Mouse (Mus musculus) stomach, embryonic 14.5 days (tissue): ENCODE results near the gene Ulk1. TPM values are rescaled to one million over a fixed set of nuclear protein-coding genes. Genes with fewer than 3 reads are reported as not detected.

Source experiments
- ATAC-seq: fragments of 200-750 bp; cut with Nextera tagmentation; 2 replicates; pipeline ENCODE4 v1.8.0; 2017; ENCODE audit warnings: low read depth, moderate TSS enrichment; ENCODE audit not compliant: insufficient number of reproducible peaks, insufficient read depth, low FRiP score
- H3K27ac ChIP-seq: fragments of 300-500 bp; sonication (generic); 2 replicates; pipeline ENCODE4 v1.5.1; 2014; ENCODE audit warnings: mild to moderate bottlenecking, low read length, moderate library complexity, mixed read lengths
- H3K27me3 ChIP-seq: fragments of 300-500 bp; sonication (generic); 2 replicates; pipeline ENCODE4 v1.6.1; 2014; ENCODE audit warnings: low read length, control low read depth, mixed read lengths; ENCODE audit not compliant: control insufficient read depth, insufficient read depth
- H3K36me3 ChIP-seq: fragments of 300-500 bp; sonication (generic); 2 replicates; pipeline ENCODE4 v1.6.1; 2014; ENCODE audit warnings: mild to moderate bottlenecking, control low read depth, low read length, moderate library complexity, mixed read lengths; ENCODE audit not compliant: control insufficient read depth, insufficient read depth
- H3K4me1 ChIP-seq: fragments of 300-500 bp; sonication (generic); 2 replicates; pipeline ENCODE4 v1.6.1; 2014; ENCODE audit warnings: low read length, control low read depth, mixed read lengths; ENCODE audit not compliant: control insufficient read depth, insufficient read depth
- H3K4me2 ChIP-seq: fragments of 300-500 bp; sonication (generic); replicated peaks from 2 replicates; pipeline ENCODE4 v1.6.1; 2014; ENCODE audit warnings: low read depth, low read length, control low read depth
- H3K4me3 ChIP-seq: fragments of 300-500 bp; sonication (generic); 2 replicates; pipeline ENCODE4 v1.5.1; 2014; ENCODE audit warnings: low read depth, low read length, control low read depth
- H3K9ac ChIP-seq: fragments of 300-500 bp; sonication (generic); replicated peaks from 2 replicates; pipeline ENCODE4 v1.6.1; 2014; ENCODE audit warnings: low read depth, mild to moderate bottlenecking, control low read depth, low read length, moderate library complexity, mixed read lengths
- H3K9me3 ChIP-seq: fragments of 300-500 bp; sonication (generic); 2 replicates; pipeline ENCODE4 v1.6.1; 2016; ENCODE audit warnings: low read depth, low read length, control low read depth; ENCODE audit not compliant: control insufficient read depth
- WGBS: fragments of 180-500 bp; shearing (Covaris S2); extraction: QIAGEN DNeasy Blood & Tissue Kit; methylation state at CpG from one replicate; pipeline ENCODE4 v1.1.7; 2014; 5-methylcytosine and 5-hydroxymethylcytosine counted together
- polyA plus RNA-seq: library from polyadenylated mRNA; unstranded; fragments of >200 nt; fragmentation: Nextera tagmentation; extraction: Ambion mirVana; gene quantifications from 2 replicates; pipeline ENCODE4 v1.2.1, GENCODE M21; 2014

Ulk1 gene
- 27.7 and 28.4 TPM in 2 replicates for polyA plus RNA-seq

DNA sequence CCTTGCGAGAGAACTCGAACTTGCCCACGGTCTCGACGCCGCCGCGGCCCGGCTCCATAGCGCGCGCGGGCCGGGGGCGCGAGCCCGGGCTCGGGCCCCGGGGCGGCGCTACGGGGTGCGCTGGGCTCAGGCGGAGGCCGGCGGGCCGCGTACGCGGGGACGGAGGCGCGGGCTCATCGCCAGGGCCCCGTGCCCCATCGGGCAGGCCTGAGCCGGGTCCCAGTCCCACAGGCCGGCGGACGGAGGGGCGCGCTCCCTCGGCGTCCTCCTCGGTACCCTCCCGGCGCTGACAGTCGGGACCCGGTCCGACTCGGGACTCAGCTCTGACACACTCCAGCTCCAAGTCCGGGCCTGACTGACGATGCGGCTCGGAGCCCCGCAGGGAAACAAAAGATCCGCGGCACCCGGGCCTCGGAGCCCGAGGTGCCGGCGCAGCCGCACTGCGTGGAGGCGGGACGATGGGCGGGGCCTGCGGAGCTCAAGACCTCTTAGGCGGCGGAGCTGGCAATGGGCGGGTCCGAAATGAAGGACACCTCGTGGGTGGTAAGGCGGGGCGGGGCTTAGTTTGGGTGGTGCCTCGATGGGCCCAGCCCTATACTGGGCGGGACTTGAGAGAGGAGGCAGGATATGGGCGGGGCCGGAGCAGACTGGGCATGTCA, at the start of gene Ulk1:
Ulk1 (minus strand) TSS at position 431 of the 659 bp plus-strand sequence.
- Histone ChIP-seq H3K4me2 (peak within 1 kb of the TSS; percentile 96), H3K27ac (peak within 1 kb of the TSS; percentile 89), H3K36me3 (peaks cover 10% of the 10 kb centered on the region; the same call in 1 of the 2 replicates), H3K9me3 (no peaks in the 10 kb centered on the region), H3K27me3 (no peaks in the 10 kb centered on the region), H3K9ac (peak within 1 kb of the TSS; percentile 89), H3K4me3 (peak within 1 kb of the TSS; percentile 79), H3K4me1 (peaks cover 13% of the 10 kb centered on the region)
- ATAC-seq: peak; percentile 96
- WGBS: under 1% methylated on average over 69 of the region's 80 CpGs

DNA sequence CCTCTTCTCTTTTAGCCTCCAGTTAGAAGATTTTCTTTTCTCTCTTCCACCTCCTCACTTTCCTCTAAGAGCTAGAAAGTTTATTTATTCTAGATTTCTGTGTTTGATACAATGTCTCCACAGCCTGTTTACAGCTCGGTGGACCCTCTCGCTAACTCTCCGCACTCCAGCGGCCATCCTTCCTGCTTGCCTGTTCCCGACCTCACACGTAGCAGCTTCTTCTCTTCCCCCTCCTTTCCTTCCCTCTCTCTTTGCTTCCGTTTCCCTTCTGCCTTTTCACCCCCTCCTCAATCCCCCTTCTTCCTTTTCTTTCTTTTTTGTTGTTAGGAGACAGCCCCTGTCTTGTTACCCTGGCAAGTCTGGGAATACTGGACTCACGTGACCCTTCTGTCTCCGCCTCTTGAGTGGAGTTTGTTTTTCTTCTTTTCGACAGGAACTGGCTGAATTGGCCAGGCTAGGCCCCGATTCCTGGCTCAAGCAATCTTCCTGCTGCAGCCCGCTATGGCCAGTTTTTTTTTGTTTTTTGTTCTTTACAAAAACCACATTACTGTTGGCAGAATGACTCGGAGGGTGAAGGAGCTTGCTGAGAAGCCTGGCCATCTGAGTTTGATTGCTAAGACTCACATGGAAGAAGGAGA, 49.2 kb upstream of the Ulk1 start:
- H3K9ac ChIP-seq: peak overlapping the region; percentile 28; the same call in 1 of the 2 replicates
- no peaks in the 10 kb centered on the region for H3K9me3 ChIP-seq
- H3K4me2 ChIP-seq: peak overlapping the region; percentile 21
- WGBS: 13% methylated on average over 13 of the region's 13 CpGs
- H3K4me3 ChIP-seq: peak overlapping the region; percentile 16
- H3K4me1 ChIP-seq: peaks cover 6% of the 10 kb centered on the region; the same call in 1 of the 2 replicates
- no peaks in the 10 kb centered on the region for H3K27me3 ChIP-seq
- peaks cover 9% of the 10 kb centered on the region for H3K36me3 ChIP-seq
- peak; percentile 77; the same call in 1 of the 2 replicates for ATAC-seq
- H3K27ac ChIP-seq: peak overlapping the region; percentile 83

DNA sequence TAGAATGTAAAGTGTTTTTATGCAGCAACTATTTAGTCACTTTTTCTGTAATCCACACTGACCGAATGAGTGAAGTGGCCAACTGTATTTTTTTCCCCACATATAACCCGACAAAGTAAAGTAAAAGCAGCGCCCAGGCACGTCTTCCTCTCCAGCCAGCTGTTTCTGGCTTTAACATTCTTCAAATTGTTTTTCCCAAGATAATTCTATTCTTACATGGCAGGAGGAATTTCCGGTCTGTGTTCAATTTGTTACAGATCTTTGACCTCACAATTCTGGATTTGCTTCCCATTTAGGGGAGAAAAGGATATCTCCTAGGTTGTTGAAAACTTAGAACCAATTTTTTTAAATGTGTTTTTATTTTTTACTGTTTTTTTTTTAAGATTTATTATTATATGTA, 47.2 kb upstream of the Ulk1 start:
- no peak overlapping the region for H3K9ac ChIP-seq
- peak overlapping the region; percentile 15; the same call in 1 of the 2 replicates for H3K27ac ChIP-seq
- no peaks in the 10 kb centered on the region for H3K9me3 ChIP-seq
- H3K36me3 ChIP-seq: peaks cover 4% of the 10 kb centered on the region
- H3K4me3 ChIP-seq: no peak overlapping the region
- H3K4me1 ChIP-seq: peaks cover 6% of the 10 kb centered on the region; the same call in 1 of the 2 replicates
- no peak overlapping the region for H3K4me2 ChIP-seq
- no peak for ATAC-seq
- H3K27me3 ChIP-seq: no peaks in the 10 kb centered on the region
- WGBS: 56% methylated on average over 5 of the region's 5 CpGs

DNA sequence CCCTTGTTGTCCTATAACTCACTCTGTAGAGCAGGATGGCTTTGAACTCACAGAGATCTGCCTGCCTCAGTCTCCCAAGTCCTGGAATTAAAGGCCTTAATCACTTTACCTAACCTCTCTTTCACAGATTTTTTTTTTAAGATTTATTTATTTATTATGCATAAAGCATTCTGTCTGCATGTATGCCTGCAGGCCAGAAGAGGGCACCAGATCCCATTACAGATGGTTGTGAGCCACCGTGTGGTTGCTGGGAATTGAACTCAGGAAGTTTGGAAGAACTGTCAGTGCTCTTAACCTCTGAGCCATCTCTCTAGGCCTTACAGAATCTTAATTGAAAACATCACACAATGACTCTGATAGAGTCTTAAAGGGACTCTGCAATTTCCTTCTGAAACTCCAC, 43.1 kb upstream of the Ulk1 start:
- Histone ChIP-seq H3K4me3 (no peak overlapping the region), H3K27ac (no peak overlapping the region), H3K9ac (no peak overlapping the region), H3K27me3 (no peaks in the 10 kb centered on the region), H3K36me3 (peaks cover 9% of the 10 kb centered on the region), H3K4me2 (no peak overlapping the region), H3K9me3 (no peaks in the 10 kb centered on the region), H3K4me1 (no peaks in the 10 kb centered on the region)
- no peak for ATAC-seq
- WGBS: 85% methylated on average over 1 of the region's 1 CpGs

DNA sequence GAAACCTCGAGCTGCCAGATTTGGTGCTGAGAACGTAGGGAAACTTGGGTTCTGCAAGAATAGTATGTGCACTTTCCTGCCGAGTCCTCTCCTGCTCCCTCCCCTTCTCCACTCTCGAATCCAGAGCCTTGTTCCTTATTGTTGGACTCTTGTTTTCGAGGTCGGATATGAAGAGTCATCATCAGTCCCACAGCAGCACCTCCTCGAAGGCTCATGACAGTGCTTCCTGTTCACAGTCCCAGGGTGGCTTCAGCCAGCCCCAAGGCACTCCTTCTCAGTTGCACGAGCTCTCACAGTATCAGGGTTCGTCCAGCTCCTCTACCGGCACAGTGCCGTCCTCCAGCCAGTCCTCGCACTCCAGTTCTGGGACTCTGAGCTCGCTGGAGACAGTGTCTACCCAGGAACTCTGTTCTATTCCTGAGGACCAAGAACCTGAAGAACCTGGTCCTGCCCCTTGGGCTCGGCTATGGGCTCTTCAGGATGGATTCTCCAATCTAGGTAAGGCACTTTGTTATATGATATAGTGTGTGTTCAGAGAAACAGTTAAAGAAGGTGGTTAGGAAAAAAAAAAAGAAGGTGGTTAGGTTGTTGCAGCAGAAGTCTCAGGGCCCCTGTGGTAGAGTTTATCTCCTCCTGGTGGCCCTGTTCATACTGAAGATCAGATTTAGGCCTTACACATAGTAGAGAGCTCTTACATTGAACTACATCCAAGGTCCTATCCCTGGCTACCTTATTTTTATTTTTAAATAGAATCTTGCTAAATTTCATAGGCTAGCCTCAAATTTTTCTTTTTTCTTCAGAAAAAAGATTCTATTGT, 31.4 kb upstream of the Ulk1 start:
- Histone ChIP-seq H3K4me3 (no peak overlapping the region), H3K9ac (no peak overlapping the region), H3K4me1 (peaks cover 6% of the 10 kb centered on the region; the same call in 1 of the 2 replicates), H3K4me2 (no peak overlapping the region; the same call in 1 of the 2 replicates), H3K9me3 (no peaks in the 10 kb centered on the region), H3K27ac (no peak overlapping the region), H3K36me3 (peaks cover 8% of the 10 kb centered on the region; the same call in 1 of the 2 replicates), H3K27me3 (no peaks in the 10 kb centered on the region)
- no peak for ATAC-seq
- 92% methylated on average over 14 of the region's 14 CpGs for WGBS

DNA sequence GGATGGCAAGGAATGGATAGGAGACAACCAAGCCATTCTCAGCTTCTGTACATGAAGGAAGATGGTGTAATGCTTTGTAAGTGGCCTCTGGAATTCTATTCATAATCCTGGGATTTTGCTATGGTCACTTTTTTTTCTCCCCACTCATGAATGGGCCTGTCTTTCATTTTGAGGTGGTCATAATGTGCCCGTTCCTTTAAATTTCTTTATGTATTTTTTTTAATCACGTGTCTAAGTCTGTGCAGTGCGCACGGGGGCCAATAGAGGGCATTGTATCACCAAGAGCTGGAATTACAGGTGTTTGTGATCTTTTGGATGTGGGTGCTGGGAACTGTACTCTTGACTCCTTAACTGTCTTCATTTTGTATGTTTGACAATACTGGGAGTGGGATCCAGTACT, 30.6 kb upstream of the Ulk1 start:
- no peaks in the 10 kb centered on the region for H3K27me3 ChIP-seq
- 12% methylated on average over 4 of the region's 4 CpGs for WGBS
- peak overlapping the region; percentile 68 for H3K4me3 ChIP-seq
- ATAC-seq: no peak
- peak overlapping the region; percentile 55 for H3K4me2 ChIP-seq
- no peaks in the 10 kb centered on the region for H3K9me3 ChIP-seq
- H3K36me3 ChIP-seq: peaks cover 8% of the 10 kb centered on the region; the same call in 1 of the 2 replicates
- H3K27ac ChIP-seq: peak overlapping the region; percentile 82
- H3K4me1 ChIP-seq: peaks cover 7% of the 10 kb centered on the region; the same call in 1 of the 2 replicates
- H3K9ac ChIP-seq: peak overlapping the region; percentile 43

DNA sequence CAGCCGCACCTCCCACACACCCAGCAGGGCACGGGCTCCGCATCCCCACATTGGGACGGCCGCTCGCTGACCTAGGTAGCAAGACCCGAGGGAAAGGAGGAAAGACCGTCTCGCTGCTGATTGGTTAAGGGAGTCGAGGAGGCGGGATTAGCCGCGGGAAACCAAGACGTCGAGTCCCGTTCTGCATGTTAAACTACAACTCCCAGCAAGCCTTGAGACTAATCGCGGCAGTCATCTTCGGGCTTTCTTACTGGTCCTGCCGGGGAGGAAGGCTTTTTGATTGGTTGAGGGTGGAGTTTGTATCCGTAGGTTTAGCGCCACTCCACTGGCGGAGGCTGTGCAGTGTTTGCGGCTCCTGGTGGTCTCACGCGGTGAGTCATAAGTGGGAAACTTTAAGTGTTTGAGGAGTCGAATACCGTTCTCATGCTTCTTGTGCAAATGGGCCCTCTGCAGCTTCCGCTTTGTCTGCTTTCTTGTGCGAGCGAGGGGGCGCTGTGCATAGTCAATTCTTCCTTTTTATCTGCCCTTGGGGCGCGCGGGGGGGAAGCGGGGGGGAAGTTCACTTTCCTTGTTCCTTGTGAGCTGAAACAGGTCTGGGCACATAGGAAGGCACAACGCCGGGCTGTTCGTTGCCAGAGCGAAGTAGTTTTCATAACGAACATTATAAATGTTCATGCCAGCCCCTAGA, 29.9 kb upstream of the Ulk1 start, which contains the start of the genes Hscb and Chek2:
Hscb (minus strand) TSS at position 100 of the 688 bp plus-strand sequence.
Chek2 (plus strand) TSS at position 302 of the 688 bp plus-strand sequence.
- H3K36me3 ChIP-seq: peaks cover 5% of the 10 kb centered on the region; the same call in 1 of the 2 replicates
- H3K4me3 ChIP-seq: peak within 1 kb of the TSS; percentile 68
- WGBS: under 1% methylated on average over 41 of the region's 41 CpGs
- peak within 1 kb of the TSS; percentile 60 for H3K9ac ChIP-seq
- no peaks in the 10 kb centered on the region for H3K9me3 ChIP-seq
- peak within 1 kb of the TSS; percentile 83 for H3K4me2 ChIP-seq
- peaks cover 7% of the 10 kb centered on the region; the same call in 1 of the 2 replicates for H3K4me1 ChIP-seq
- H3K27me3 ChIP-seq: no peaks in the 10 kb centered on the region
- peak; percentile 96 for ATAC-seq
- H3K27ac ChIP-seq: peak within 1 kb of the TSS; percentile 82
